Mouse (Mus musculus) midbrain, embryonic 15.5 days (tissue): ENCODE measurements around the gene Rasgrf1. TPM values are rescaled to one million over a fixed set of nuclear protein-coding genes. Genes with fewer than 3 reads are reported as not detected.

Experiments used
- ATAC-seq: fragments of 200-750 bp; cut with Nextera tagmentation; replicated peaks from 2 replicates; pipeline ENCODE4 v1.8.0; 2017; ENCODE audit warnings: moderate TSS enrichment
- H3K27ac ChIP-seq: fragments of 300-500 bp; sonication (generic); 2 replicates; pipeline ENCODE4 v1.5.1; 2015; ENCODE audit warnings: mild to moderate bottlenecking, inconsistent platforms
- H3K27me3 ChIP-seq: fragments of 300-500 bp; sonication (generic); replicated peaks from 2 replicates; pipeline ENCODE4 v1.6.1; 2015; ENCODE audit warnings: inconsistent platforms
- H3K36me3 ChIP-seq: fragments of 300-500 bp; sonication (generic); replicated peaks from 2 replicates; pipeline ENCODE4 v1.6.1; 2015; ENCODE audit warnings: inconsistent platforms
- H3K4me1 ChIP-seq: fragments of 300-500 bp; sonication (generic); 2 replicates; pipeline ENCODE4 v1.6.1; 2015; ENCODE audit warnings: inconsistent platforms
- H3K4me2 ChIP-seq: fragments of 300-500 bp; sonication (generic); 2 replicates; pipeline ENCODE4 v1.6.1; 2015; ENCODE audit warnings: inconsistent platforms, mild to moderate bottlenecking, moderate library complexity
- H3K4me3 ChIP-seq: fragments of 300-500 bp; sonication (generic); 2 replicates; pipeline ENCODE4 v1.5.1; 2015; ENCODE audit warnings: mild to moderate bottlenecking, inconsistent platforms
- H3K9ac ChIP-seq: fragments of 300-500 bp; sonication (generic); 2 replicates; pipeline ENCODE4 v1.6.1; 2015; ENCODE audit warnings: mild to moderate bottlenecking, inconsistent platforms
- H3K9me3 ChIP-seq: fragments of 300-500 bp; sonication (generic); 2 replicates; pipeline ENCODE4 v1.6.1; 2016; ENCODE audit warnings: inconsistent platforms
- WGBS: fragments of 180-500 bp; shearing (Covaris S2); methylation state at CpG from one replicate; pipeline ENCODE4 v1.1.7; 2015; ENCODE audit warnings: mixed read lengths; 5-methylcytosine and 5-hydroxymethylcytosine counted together
- polyA plus RNA-seq: library from polyadenylated mRNA; unstranded; fragments of >200 nt; fragmentation: Nextera tagmentation; extraction: Ambion mirVana; gene quantifications from 2 replicates; pipeline ENCODE4 v1.2.1, GENCODE M21; 2015

Rasgrf1 gene
- polyA plus RNA-seq, 1 experiment from 2014 or later: 5.3 TPM

GRCm38 (mm10) chr9:89979248-89979647 is 69.5 kb downstream of the Rasgrf1 start:
- H3K36me3 ChIP-seq: no peaks in the 10 kb centered on the region
- no peak overlapping the region for H3K27ac ChIP-seq
- WGBS: 40% methylated on average over 3 of the region's 3 CpGs
- ATAC-seq: no peak
- H3K4me3 ChIP-seq: no peak overlapping the region
- H3K27me3 ChIP-seq: no peaks in the 10 kb centered on the region
- no peaks in the 10 kb centered on the region for H3K9me3 ChIP-seq
- no peak overlapping the region for H3K9ac ChIP-seq
- no peak overlapping the region for H3K4me2 ChIP-seq
- no peaks in the 10 kb centered on the region for H3K4me1 ChIP-seq

GRCm38 (mm10) chr9:89982256-89982655 is 72.5 kb downstream of the Rasgrf1 start:
- Histone ChIP-seq H3K27me3 (no peaks in the 10 kb centered on the region), H3K4me1 (no peaks in the 10 kb centered on the region), H3K27ac (no peak overlapping the region), H3K9me3 (no peaks in the 10 kb centered on the region), H3K4me2 (no peak overlapping the region), H3K9ac (no peak overlapping the region), H3K4me3 (no peak overlapping the region), H3K36me3 (no peaks in the 10 kb centered on the region)
- 78% methylated on average over 1 of the region's 1 CpGs for WGBS
- ATAC-seq: no peak

GRCm38 (mm10) chr9:89988053-89988452 is 78.3 kb downstream of the Rasgrf1 start:
- no peaks in the 10 kb centered on the region for H3K9me3 ChIP-seq
- no peak overlapping the region for H3K9ac ChIP-seq
- no peak overlapping the region for H3K4me2 ChIP-seq
- ATAC-seq: no peak
- no peaks in the 10 kb centered on the region for H3K27me3 ChIP-seq
- 89% methylated on average over 3 of the region's 3 CpGs for WGBS
- no peak overlapping the region for H3K4me3 ChIP-seq
- H3K36me3 ChIP-seq: no peaks in the 10 kb centered on the region
- H3K4me1 ChIP-seq: no peaks in the 10 kb centered on the region
- H3K27ac ChIP-seq: no peak overlapping the region

GRCm38 (mm10) chr9:89988811-89989528 is 79.3 kb downstream of the Rasgrf1 start:
- Histone ChIP-seq H3K4me1 (no peaks in the 10 kb centered on the region), H3K27ac (no peak overlapping the region), H3K27me3 (no peaks in the 10 kb centered on the region), H3K4me2 (no peak overlapping the region), H3K36me3 (no peaks in the 10 kb centered on the region), H3K9ac (no peak overlapping the region), H3K4me3 (no peak overlapping the region), H3K9me3 (no peaks in the 10 kb centered on the region)
- WGBS: 95% methylated on average over 10 of the region's 10 CpGs
- no peak for ATAC-seq

GRCm38 (mm10) chr9:90006432-90006831 is 96.7 kb downstream of the Rasgrf1 start:
- 96% methylated on average over 3 of the region's 3 CpGs for WGBS
- H3K36me3 ChIP-seq: no peaks in the 10 kb centered on the region

GRCm38 (mm10) chr9:90007094-90007493 is 97.4 kb downstream of the Rasgrf1 start:
- Histone ChIP-seq H3K4me3 (no peak overlapping the region), H3K27ac (no peak overlapping the region), H3K27me3 (no peaks in the 10 kb centered on the region), H3K9me3 (no peaks in the 10 kb centered on the region), H3K4me1 (no peaks in the 10 kb centered on the region), H3K4me2 (no peak overlapping the region), H3K9ac (no peak overlapping the region), H3K36me3 (no peaks in the 10 kb centered on the region)
- ATAC-seq: no peak
- WGBS: 17% methylated on average over 2 of the region's 2 CpGs

More at GRCm38 (mm10) chr9:90006432-90006831, 96.7 kb downstream of the Rasgrf1 start:
- no peak for ATAC-seq
- no peaks in the 10 kb centered on the region for H3K27me3 ChIP-seq
- H3K9ac ChIP-seq: no peak overlapping the region
- H3K4me2 ChIP-seq: no peak overlapping the region
- no peaks in the 10 kb centered on the region for H3K9me3 ChIP-seq
- no peak overlapping the region for H3K27ac ChIP-seq
- no peak overlapping the region for H3K4me3 ChIP-seq
- H3K4me1 ChIP-seq: no peaks in the 10 kb centered on the region

- Histone ChIP-seq H3K9ac (no peak overlapping the region), H3K36me3 (no peaks in the 10 kb centered on the region), H3K4me1 (no peaks in the 10 kb centered on the region), H3K4me2 (no peak overlapping the region), H3K4me3 (no peak overlapping the region), H3K9me3 (no peaks in the 10 kb centered on the region), H3K27ac (no peak overlapping the region), H3K27me3 (no peaks in the 10 kb centered on the region)
- ATAC-seq: no peak
- 93% methylated on average over 6 of the region's 6 CpGs for WGBS
Measured at GRCm38 (mm10) chr9:90008138-90008537, 98.4 kb downstream of the Rasgrf1 start.

- no peak for ATAC-seq
- Histone ChIP-seq H3K9me3 (no peaks in the 10 kb centered on the region), H3K27me3 (no peaks in the 10 kb centered on the region), H3K36me3 (no peaks in the 10 kb centered on the region), H3K4me3 (no peak overlapping the region), H3K27ac (no peak overlapping the region), H3K9ac (no peak overlapping the region), H3K4me2 (no peak overlapping the region), H3K4me1 (no peaks in the 10 kb centered on the region)
- 59% methylated on average over 2 of the region's 2 CpGs for WGBS
Measured at GRCm38 (mm10) chr9:90011849-90012248, 102.1 kb downstream of the Rasgrf1 start.

- no peaks in the 10 kb centered on the region for H3K9me3 ChIP-seq
- 83% methylated on average over 3 of the region's 3 CpGs for WGBS
Measured at GRCm38 (mm10) chr9:90014649-90015048, 104.9 kb downstream of the Rasgrf1 start.

GRCm38 (mm10) chr9:90016204-90016603 is 106.5 kb downstream of the Rasgrf1 start:
- ATAC-seq: no peak
- no peak overlapping the region for H3K27ac ChIP-seq
- H3K9ac ChIP-seq: no peak overlapping the region
- no peaks in the 10 kb centered on the region for H3K36me3 ChIP-seq
- H3K4me2 ChIP-seq: no peak overlapping the region
- H3K4me3 ChIP-seq: no peak overlapping the region
- no peaks in the 10 kb centered on the region for H3K4me1 ChIP-seq
- WGBS: 87% methylated on average over 6 of the region's 6 CpGs
- no peaks in the 10 kb centered on the region for H3K9me3 ChIP-seq
- no peaks in the 10 kb centered on the region for H3K27me3 ChIP-seq

More at GRCm38 (mm10) chr9:90014649-90015048, 104.9 kb downstream of the Rasgrf1 start:
- Histone ChIP-seq H3K4me3 (no peak overlapping the region), H3K4me1 (no peaks in the 10 kb centered on the region), H3K4me2 (no peak overlapping the region), H3K36me3 (no peaks in the 10 kb centered on the region), H3K27ac (no peak overlapping the region), H3K9ac (no peak overlapping the region), H3K27me3 (no peaks in the 10 kb centered on the region)
- ATAC-seq: no peak

- Histone ChIP-seq H3K9me3 (no peaks in the 10 kb centered on the region), H3K27me3 (no peaks in the 10 kb centered on the region), H3K4me2 (no peak overlapping the region), H3K36me3 (no peaks in the 10 kb centered on the region), H3K9ac (no peak overlapping the region), H3K4me1 (no peaks in the 10 kb centered on the region), H3K4me3 (no peak overlapping the region), H3K27ac (no peak overlapping the region)
- 87% methylated on average over 6 of the region's 6 CpGs for WGBS
- no peak for ATAC-seq
Measured at GRCm38 (mm10) chr9:90020866-90021265, 111.2 kb downstream of the Rasgrf1 start.

GRCm38 (mm10) chr9:90021442-90021841 is 111.7 kb downstream of the Rasgrf1 start:
- Histone ChIP-seq H3K36me3 (no peaks in the 10 kb centered on the region), H3K4me3 (no peak overlapping the region), H3K9me3 (no peaks in the 10 kb centered on the region), H3K9ac (no peak overlapping the region), H3K27ac (no peak overlapping the region), H3K4me1 (no peaks in the 10 kb centered on the region), H3K4me2 (no peak overlapping the region), H3K27me3 (no peaks in the 10 kb centered on the region)
- 90% methylated on average over 4 of the region's 4 CpGs for WGBS
- no peak for ATAC-seq

GRCm38 (mm10) chr9:90027709-90028108 is 118.0 kb downstream of the Rasgrf1 start:
- H3K4me3 ChIP-seq: no peak overlapping the region
- H3K27me3 ChIP-seq: no peaks in the 10 kb centered on the region
- no peaks in the 10 kb centered on the region for H3K36me3 ChIP-seq
- ATAC-seq: no peak
- no peak overlapping the region for H3K27ac ChIP-seq
- no peak overlapping the region for H3K9ac ChIP-seq
- 95% methylated on average over 6 of the region's 6 CpGs for WGBS
- H3K4me1 ChIP-seq: no peaks in the 10 kb centered on the region
- H3K4me2 ChIP-seq: no peak overlapping the region
- no peaks in the 10 kb centered on the region for H3K9me3 ChIP-seq
